ENCODE assay signal across 19 mouse cellular contexts in the genomic region with DNA sequence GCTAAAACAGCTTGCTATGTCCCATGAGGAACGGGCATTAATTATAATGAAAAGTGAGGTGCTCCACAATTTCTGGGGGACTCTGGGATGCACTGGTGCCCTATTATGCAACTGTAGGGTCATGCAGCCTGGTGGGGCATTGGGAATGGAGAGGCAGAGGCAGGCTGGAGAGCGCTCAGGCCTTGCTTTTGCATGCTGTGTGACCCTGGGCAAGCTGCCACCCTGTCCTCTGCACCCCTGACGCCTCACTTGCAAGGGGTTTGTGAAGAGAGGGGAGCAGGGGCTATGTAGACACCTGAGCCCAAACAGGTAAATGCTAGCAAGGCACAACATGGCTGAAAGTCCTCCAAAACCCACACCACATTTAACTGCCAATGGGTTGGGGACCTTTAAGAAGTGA.
"Had no signal": no experiment of that assay in that cellular context is flagged by ENCODE, and none has a peak within 500 bp of the region (broad histone marks: within the 10 kb centered on the region; RNA-seq: fewer than 3 reads in every experiment).

No protein-coding gene starts in this region.

- H3K27ac ChIP-seq: kidney, embryonic 15.5 days; limb, embryonic 13.5 days; liver, embryonic 12.5 days; liver, embryonic 15.5 days; lung, embryonic 15.5 days; midbrain, embryonic 15.5 days; stomach, postnatal 0 days had no signal

- H3K9me3 ChIP-seq: kidney, embryonic 15.5 days; limb, embryonic 13.5 days; liver, embryonic 12.5 days; liver, embryonic 15.5 days; lung, embryonic 15.5 days; megakaryocyte, embryonic 14.5 days; midbrain, embryonic 15.5 days had no signal

- H3K4me2 ChIP-seq: kidney, embryonic 15.5 days; limb, embryonic 13.5 days; liver, embryonic 12.5 days; liver, embryonic 15.5 days; lung, embryonic 15.5 days; midbrain, embryonic 11.5 days; midbrain, embryonic 15.5 days had no signal

- H3K9ac ChIP-seq: kidney, embryonic 15.5 days; limb, embryonic 13.5 days; liver, embryonic 12.5 days; liver, embryonic 15.5 days; lung, embryonic 15.5 days; midbrain, embryonic 15.5 days had no signal

- H3K4me1 ChIP-seq: lung, embryonic 15.5 days had no signal

- ATAC-seq: liver, embryonic 12.5 days; midbrain, embryonic 15.5 days had no signal

- H3K36me3 ChIP-seq: kidney, embryonic 15.5 days; limb, embryonic 13.5 days; liver, embryonic 12.5 days; liver, embryonic 15.5 days; lung, embryonic 15.5 days; midbrain, embryonic 15.5 days had no signal

- H3K4me3 ChIP-seq: kidney, embryonic 15.5 days; limb, embryonic 13.5 days; liver, embryonic 12.5 days; liver, embryonic 15.5 days; lung, embryonic 15.5 days; megakaryocyte, embryonic 14.5 days; midbrain, embryonic 15.5 days had no signal

- DNase-seq: kidney, adult 8-10 months; kidney, postnatal 10 days; kidney, postnatal 36 days; left cerebral cortex, postnatal 4 days; liver; lung, adult 18-20 months; lung, postnatal 10 days; lung, postnatal 36 days; thymus, adult 2 months; thymus, postnatal 25 days had no signal

- H3K27me3 ChIP-seq: limb, embryonic 13.5 days; liver, embryonic 12.5 days; liver, embryonic 15.5 days; lung, embryonic 15.5 days had no signal
